Mouse (Mus musculus): ENCODE data around the gene Tmem186. TPM values are rescaled to one million over a fixed set of nuclear protein-coding genes. Genes with fewer than 3 reads are reported as not detected.

Tmem186 gene
- polyA plus RNA-seq, 1 experiment from 2014 or later = 14.2 TPM

- no peak overlapping the region for H3K27ac ChIP-seq
- no peaks in the 10 kb centered on the region for H3K36me3 ChIP-seq
- 61% methylated on average over 5 of the region's 5 CpGs for whole genome bisulfite sequencing (ENCODE audit: insufficient replicate concordance)
- no peak for ATAC-seq
- H3K4me2 ChIP-seq = no peak overlapping the region
- no peak overlapping the region for H3K4me3 ChIP-seq
- 0 out of 2 replicates have a peak, but pooled peaks cover 3% of the 10 kb centered on the region for H3K27me3 ChIP-seq (replicated peaks)
- H3K9ac ChIP-seq = no peak overlapping the region
- H3K9me3 ChIP-seq (replicated peaks) = no peaks in the 10 kb centered on the region
- H3K4me1 ChIP-seq = no peaks in the 10 kb centered on the region
These were observed 40.0 kb downstream of the Tmem186 start for GRCm38 (mm10) chr16:8597516-8597915.

DNA sequence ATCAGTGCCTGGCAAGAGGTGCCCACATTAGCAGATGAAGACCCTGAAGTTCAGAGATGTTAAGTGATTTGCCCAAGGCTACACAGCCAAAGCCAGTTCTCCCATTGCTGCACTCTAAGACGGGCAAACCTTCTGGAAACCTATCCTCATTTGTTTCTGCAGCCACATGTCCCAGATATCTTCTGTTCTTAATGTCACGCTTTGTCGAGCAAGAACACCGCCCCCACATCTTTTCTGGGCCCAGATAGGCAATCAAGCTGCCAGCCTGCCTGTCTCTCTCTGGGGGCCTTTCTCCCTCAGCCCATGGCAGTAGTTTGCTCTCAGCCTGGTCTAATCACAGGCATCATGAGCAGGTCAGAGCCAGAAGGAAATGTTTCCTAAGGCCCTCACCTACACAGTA is 41.2 kb downstream of the Tmem186 start:
- Histone ChIP-seq H3K4me1 (no peaks in the 10 kb centered on the region), H3K9ac (no peak overlapping the region), H3K27ac (no peak overlapping the region), H3K9me3 (replicated peaks) (no peaks in the 10 kb centered on the region), H3K27me3 (replicated peaks) (0 out of 2 replicates have a peak, but pooled peaks cover 3% of the 10 kb centered on the region), H3K36me3 (no peaks in the 10 kb centered on the region), H3K4me2 (no peak overlapping the region), H3K4me3 (no peak overlapping the region)
- WGBS (ENCODE audit: insufficient replicate concordance) = 49% methylated on average over 4 of the region's 4 CpGs
- no peak for ATAC-seq

GRCm38 (mm10) chr16:8595411-8595810 is 42.1 kb downstream of the Tmem186 start:
- no peak overlapping the region for H3K4me3 ChIP-seq
- H3K27me3 ChIP-seq (replicated peaks) = 0 out of 2 replicates have a peak, but pooled peaks cover 3% of the 10 kb centered on the region
- no peak for ATAC-seq
- no peaks in the 10 kb centered on the region for H3K36me3 ChIP-seq
- H3K27ac ChIP-seq = no peak overlapping the region
- H3K9ac ChIP-seq = no peak overlapping the region
- no peaks in the 10 kb centered on the region for H3K4me1 ChIP-seq
- no peak overlapping the region for H3K4me2 ChIP-seq
- H3K9me3 ChIP-seq (replicated peaks) = no peaks in the 10 kb centered on the region
- 64% methylated on average over 4 of the region's 4 CpGs for WGBS (ENCODE audit: insufficient replicate concordance)

DNA sequence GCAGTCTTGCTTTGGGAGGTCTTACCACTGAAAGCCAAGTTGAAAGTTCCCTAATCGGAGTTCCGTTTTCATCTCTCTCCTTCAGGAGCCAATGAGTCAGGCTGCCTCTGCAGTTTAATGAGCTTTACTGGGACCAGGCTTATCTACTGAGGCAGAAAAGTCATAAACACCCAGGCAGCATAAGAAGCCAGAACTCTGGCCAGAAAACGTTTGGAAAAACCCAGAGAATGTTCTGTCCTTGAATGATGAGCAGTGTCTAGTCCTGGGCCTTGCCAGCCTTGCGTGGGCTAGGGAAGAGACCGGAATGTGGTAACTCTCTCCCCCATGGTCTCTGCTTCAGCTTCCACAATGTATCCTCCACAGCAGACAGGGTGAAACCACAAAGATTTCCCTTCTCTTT is 52.5 kb downstream of the Tmem186 start:
- 55% methylated on average over 5 of the region's 5 CpGs for WGBS (ENCODE audit: insufficient replicate concordance)
- peaks cover 33% of the 10 kb centered on the region for H3K36me3 ChIP-seq
- ATAC-seq = no peak
- no peaks in the 10 kb centered on the region for H3K4me1 ChIP-seq
- H3K4me3 ChIP-seq = no peak overlapping the region
- H3K27ac ChIP-seq = no peak overlapping the region
- no peak overlapping the region for H3K9ac ChIP-seq
- no peaks in the 10 kb centered on the region for H3K27me3 ChIP-seq (replicated peaks)
- H3K9me3 ChIP-seq (replicated peaks) = 0 out of 2 replicates have a peak, but pooled peaks cover 4% of the 10 kb centered on the region
- H3K4me2 ChIP-seq = no peak overlapping the region

DNA sequence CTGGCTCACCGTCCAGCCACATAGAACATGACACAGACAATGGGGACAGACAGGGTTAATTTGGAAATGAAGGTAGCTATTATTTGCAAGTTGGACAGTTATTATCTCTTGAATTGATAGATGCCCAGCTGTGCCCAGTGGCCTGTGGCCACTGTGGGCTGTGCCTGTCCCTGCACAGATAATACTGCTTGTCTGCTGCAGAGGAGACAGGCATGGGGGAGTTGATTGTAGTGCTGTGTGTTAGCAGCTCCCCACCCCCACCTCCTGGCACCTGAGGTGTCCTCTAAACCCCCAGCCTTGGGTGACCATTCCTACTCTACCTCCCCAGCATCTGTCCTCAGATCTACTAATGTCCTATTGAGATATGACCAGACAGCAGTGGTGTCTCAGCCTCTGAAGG is 53.3 kb downstream of the Tmem186 start:
- H3K27ac ChIP-seq = no peak overlapping the region
- peaks cover 30% of the 10 kb centered on the region for H3K36me3 ChIP-seq
- no peaks in the 10 kb centered on the region for H3K4me1 ChIP-seq
- H3K9ac ChIP-seq = no peak overlapping the region
- H3K4me2 ChIP-seq = no peak overlapping the region
- 79% methylated on average over 1 of the region's 1 CpGs for WGBS (ENCODE audit: insufficient replicate concordance)
- H3K9me3 ChIP-seq (replicated peaks) = 0 out of 2 replicates have a peak, but pooled peaks cover 4% of the 10 kb centered on the region
- ATAC-seq = no peak
- no peaks in the 10 kb centered on the region for H3K27me3 ChIP-seq (replicated peaks)
- no peak overlapping the region for H3K4me3 ChIP-seq

Small RNA genes within 50 kb of the gene (microRNA-seq; reads per million reads assigned to microRNA genes)
- gene Gm22137 = not detected

Other genes with a start within 250 kb of the Tmem186 start
- not detected in 2 replicates for gene Tmem114, start 212.6 kb downstream of the Tmem186 start, polyA plus RNA-seq (2016; fragmentation: Nextera tagmentation; extraction: Ambion mirVana)
- gene Mettl22, start 166.9 kb downstream of the Tmem186 start, polyA plus RNA-seq (2016; fragmentation: Nextera tagmentation; extraction: Ambion mirVana) = 9.7 and 10.7 TPM in 2 replicates
- gene Abat, start 124.3 kb downstream of the Tmem186 start, polyA plus RNA-seq (2016; fragmentation: Nextera tagmentation; extraction: Ambion mirVana) = 19.6 and 20.1 TPM in 2 replicates
- 41.6 and 42.4 TPM in 2 replicates for gene Pmm2, start within 50 bp of the Tmem186 start, polyA plus RNA-seq (2016; fragmentation: Nextera tagmentation; extraction: Ambion mirVana)
- 55.7 and 56.5 TPM in 2 replicates for gene Carhsp1, start 34.4 kb upstream of the Tmem186 start, polyA plus RNA-seq (2016; fragmentation: Nextera tagmentation; extraction: Ambion mirVana)
- gene Gm5767, start 43.1 kb upstream of the Tmem186 start, polyA plus RNA-seq (2016; fragmentation: Nextera tagmentation; extraction: Ambion mirVana) = not detected in 2 replicates
- 32.9 and 33.5 TPM in 2 replicates for gene Usp7, start 154.6 kb upstream of the Tmem186 start, polyA plus RNA-seq (2016; fragmentation: Nextera tagmentation; extraction: Ambion mirVana)
- 23.2 and 23.9 TPM in 2 replicates for gene 1810013L24Rik, start 192.4 kb upstream of the Tmem186 start, polyA plus RNA-seq (2016; fragmentation: Nextera tagmentation; extraction: Ambion mirVana)